Mouse (Mus musculus): ENCODE data around the gene Ywhaq.

DNA sequence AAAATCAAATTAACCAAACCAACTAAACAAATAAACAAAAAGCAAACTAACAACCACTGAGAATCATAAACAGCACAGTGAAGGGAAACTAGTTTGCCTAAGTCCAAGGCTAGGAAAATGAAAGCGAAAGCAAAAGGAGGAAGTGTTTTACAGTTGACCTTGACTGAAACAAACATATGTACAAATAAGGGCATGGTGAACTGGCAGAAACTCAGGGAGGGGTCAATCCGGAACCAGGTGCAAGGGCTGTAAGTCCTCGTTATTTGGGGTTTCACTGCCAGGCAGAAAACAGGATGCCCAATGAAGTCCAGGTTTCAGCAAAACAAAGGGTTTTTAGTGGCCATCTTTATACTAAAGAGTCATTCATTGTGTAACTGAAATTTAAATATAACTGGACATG is 45.2 kb upstream of the Ywhaq start:
- TF ChIP-seq GATA1 (IDR thresholded peaks at IDR 0.05; ENCODE audit: low read length) = no peak
- TF ChIP-seq TAL1 (IDR thresholded peaks at IDR 0.05; ENCODE audit: low read length) = no peak

Measured in erythroblast, embryonic 14.5 days (primary cell).